Mouse (Mus musculus) neural tube, embryonic 11.5 days (tissue): ENCODE data around the gene Prkacb. TPM values are rescaled to one million over a fixed set of nuclear protein-coding genes. Genes with fewer than 3 reads are reported as not detected.

ENCODE experiments used
- ATAC-seq: fragments of 200-750 bp; cut with Nextera tagmentation; 2 replicates; pipeline ENCODE4 v1.8.0; 2017; ENCODE audit warnings: moderate number of reproducible peaks, mild to moderate bottlenecking, moderate TSS enrichment, moderate library complexity; ENCODE audit not compliant: insufficient read depth, low FRiP score, low TSS enrichment
- DNase-seq: peaks from one replicate; pipeline ENCODE4 v3.0.0-alpha.2; 2015; ENCODE audit warnings: low spot score
- H3K27ac ChIP-seq: fragments of 300-500 bp; sonication (generic); 2 replicates; pipeline ENCODE4 v1.5.1; 2014; ENCODE audit warnings: low read depth, mild to moderate bottlenecking, low read length
- H3K27me3 ChIP-seq: fragments of 300-500 bp; sonication (generic); 2 replicates; pipeline ENCODE4 v1.6.1; 2014; ENCODE audit warnings: mild to moderate bottlenecking, low read length, mixed read lengths; ENCODE audit not compliant: control insufficient read depth, insufficient read depth
- H3K36me3 ChIP-seq: fragments of 300-500 bp; sonication (generic); 2 replicates; pipeline ENCODE4 v1.6.1; 2014; ENCODE audit warnings: mild to moderate bottlenecking, low read length, moderate library complexity, mixed read lengths; ENCODE audit not compliant: control insufficient read depth, insufficient read depth
- H3K4me1 ChIP-seq: fragments of 300-500 bp; sonication (generic); 2 replicates; pipeline ENCODE4 v1.6.1; 2014; ENCODE audit warnings: low read length, mixed read lengths; ENCODE audit not compliant: control insufficient read depth, insufficient read depth
- H3K4me2 ChIP-seq: fragments of 300-500 bp; sonication (generic); 2 replicates; pipeline ENCODE4 v1.6.1; 2014; ENCODE audit warnings: low read depth, mild to moderate bottlenecking, moderate library complexity
- H3K4me3 ChIP-seq: fragments of 300-500 bp; sonication (generic); 2 replicates; pipeline ENCODE4 v1.5.1; 2014; ENCODE audit warnings: low read depth, low read length
- H3K9ac ChIP-seq: fragments of 300-500 bp; sonication (generic); 2 replicates; pipeline ENCODE4 v1.6.1; 2014; ENCODE audit warnings: mild to moderate bottlenecking, low read length
- H3K9me3 ChIP-seq: fragments of 300-500 bp; sonication (generic); 2 replicates; pipeline ENCODE4 v1.6.1; 2016; ENCODE audit warnings: low read length; ENCODE audit not compliant: control insufficient read depth
- WGBS: fragments of 180-500 bp; shearing (Covaris S2); extraction: QIAGEN DNeasy Blood & Tissue Kit; methylation state at CpG from one replicate; pipeline ENCODE4 v1.1.7; 2014; 5-methylcytosine and 5-hydroxymethylcytosine counted together
- polyA plus RNA-seq: library from polyadenylated mRNA; unstranded; fragments of >200 nt; fragmentation: Nextera tagmentation; extraction: Ambion mirVana; gene quantifications from 2 replicates; pipeline ENCODE4 v1.2.1, GENCODE M21; 2014

Gene Prkacb
- polyA plus RNA-seq, 1 experiment from 2014 or later = 80.6 TPM

DNA sequence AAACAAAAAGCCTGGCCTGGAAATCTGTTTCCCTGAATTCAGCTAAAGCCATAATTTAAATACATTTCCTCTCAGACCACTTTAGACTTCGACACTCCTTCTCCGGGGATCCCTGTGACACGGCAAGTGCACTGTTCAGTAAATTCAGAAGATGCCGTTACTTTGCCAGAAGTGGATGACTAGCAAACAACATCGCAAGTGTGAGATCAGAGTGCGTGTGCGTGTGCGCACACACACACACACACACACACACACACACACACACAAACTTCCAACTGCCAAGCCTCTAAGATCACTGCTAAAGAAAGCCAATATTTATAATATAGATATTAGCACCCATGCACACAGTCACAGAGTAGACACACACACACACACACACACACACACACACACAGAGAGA lies 131.1 kb downstream of the Prkacb start:
- no peak for DNase-seq
- 86% methylated on average over 8 of the region's 8 CpGs for WGBS
- H3K4me1 ChIP-seq = no peaks in the 10 kb centered on the region
- H3K9ac ChIP-seq = no peak overlapping the region
- no peaks in the 10 kb centered on the region for H3K36me3 ChIP-seq
- ATAC-seq = no peak
- H3K4me3 ChIP-seq = no peak overlapping the region
- no peak overlapping the region for H3K27ac ChIP-seq
- 0 out of 2 replicates have a peak, but pooled peaks cover 2% of the 10 kb centered on the region for H3K27me3 ChIP-seq
- no peaks in the 10 kb centered on the region for H3K9me3 ChIP-seq
- H3K4me2 ChIP-seq = no peak overlapping the region

DNA sequence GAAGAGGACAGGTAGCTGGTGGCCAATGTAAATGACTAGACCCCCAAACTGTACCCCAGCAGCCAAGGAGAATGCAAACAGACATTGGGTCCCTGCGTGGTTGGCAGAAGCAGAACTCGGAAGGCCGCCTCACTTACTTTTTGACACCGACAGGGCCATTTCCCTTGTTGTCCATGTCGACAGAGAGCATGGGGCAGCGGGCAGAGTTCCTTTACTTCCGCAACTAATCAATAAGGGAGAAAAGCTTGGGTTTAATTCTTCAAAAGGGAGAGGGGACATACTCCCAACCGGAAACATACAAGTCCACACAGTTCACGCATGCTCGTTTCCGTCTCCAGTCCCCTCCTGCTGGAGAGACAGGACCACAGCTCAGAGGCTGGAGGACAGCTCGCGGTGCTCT lies 132.2 kb downstream of the Prkacb start:
- no peak overlapping the region for H3K9ac ChIP-seq
- H3K9me3 ChIP-seq = no peaks in the 10 kb centered on the region
- H3K4me3 ChIP-seq = no peak overlapping the region
- DNase-seq = no peak
- H3K27me3 ChIP-seq = 0 out of 2 replicates have a peak, but pooled peaks cover 2% of the 10 kb centered on the region
- H3K4me2 ChIP-seq = no peak overlapping the region
- WGBS = 89% methylated on average over 13 of the region's 13 CpGs
- ATAC-seq = no peak
- H3K4me1 ChIP-seq = no peaks in the 10 kb centered on the region
- no peak overlapping the region for H3K27ac ChIP-seq
- H3K36me3 ChIP-seq = no peaks in the 10 kb centered on the region

DNA sequence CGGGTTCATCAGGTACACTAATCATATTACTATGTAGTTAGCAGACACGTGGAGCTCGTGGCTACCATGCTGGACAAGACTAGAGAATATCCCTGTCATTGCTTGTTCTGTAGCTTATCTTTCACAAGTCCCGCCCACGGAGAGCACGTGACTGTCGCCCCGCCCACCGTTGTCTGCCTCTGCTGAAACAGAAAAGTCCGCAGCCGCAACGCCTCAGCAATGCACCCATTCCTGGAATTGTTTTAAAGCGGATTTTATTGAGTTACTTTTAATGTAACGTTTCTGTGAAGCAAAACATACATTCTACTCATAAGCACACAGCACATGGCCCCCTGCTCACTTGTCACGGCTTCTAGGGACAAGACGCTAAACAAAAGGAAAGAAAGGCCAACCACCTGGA lies 133.1 kb downstream of the Prkacb start:
- H3K9ac ChIP-seq = no peak overlapping the region
- H3K9me3 ChIP-seq = no peaks in the 10 kb centered on the region
- 0 out of 2 replicates have a peak, but pooled peaks cover 2% of the 10 kb centered on the region for H3K27me3 ChIP-seq
- no peaks in the 10 kb centered on the region for H3K36me3 ChIP-seq
- no peak overlapping the region for H3K27ac ChIP-seq
- H3K4me2 ChIP-seq = no peak overlapping the region
- no peak for ATAC-seq
- no peak for DNase-seq
- H3K4me1 ChIP-seq = no peaks in the 10 kb centered on the region
- WGBS = 92% methylated on average over 16 of the region's 16 CpGs
- H3K4me3 ChIP-seq = no peak overlapping the region

Other genes starting within 250 kb of the Prkacb start
- gene Uox, start 242.6 kb downstream of the Prkacb start, polyA plus RNA-seq = not detected in 2 replicates
- not detected in 2 replicates for gene Dnase2b, start 197.4 kb downstream of the Prkacb start, polyA plus RNA-seq
- gene 4930503B20Rik, start 161.7 kb downstream of the Prkacb start, polyA plus RNA-seq = not detected in 2 replicates
- 0.46 and 0.91 TPM in 2 replicates for gene Samd13, start 127.4 kb downstream of the Prkacb start, polyA plus RNA-seq
- gene Ttll7, start 39.4 kb upstream of the Prkacb start, polyA plus RNA-seq = 14.8 and 16.5 TPM in 2 replicates